Mouse (Mus musculus) liver, embryonic 14.5 days (tissue): ENCODE data around the gene C130032M10Rik.

Experiments used
- CTCF ChIP-seq: IDR thresholded peaks from 2 replicates; pipeline ENCODE4 v1.5.1; 2016; ENCODE audit warnings: antibody characterized with exemption, low read depth, control low read depth
- EP300 ChIP-seq: IDR thresholded peaks from 2 replicates; pipeline ENCODE4 v1.6.1; 2016; ENCODE audit warnings: antibody characterized with exemption, low read depth

DNA sequence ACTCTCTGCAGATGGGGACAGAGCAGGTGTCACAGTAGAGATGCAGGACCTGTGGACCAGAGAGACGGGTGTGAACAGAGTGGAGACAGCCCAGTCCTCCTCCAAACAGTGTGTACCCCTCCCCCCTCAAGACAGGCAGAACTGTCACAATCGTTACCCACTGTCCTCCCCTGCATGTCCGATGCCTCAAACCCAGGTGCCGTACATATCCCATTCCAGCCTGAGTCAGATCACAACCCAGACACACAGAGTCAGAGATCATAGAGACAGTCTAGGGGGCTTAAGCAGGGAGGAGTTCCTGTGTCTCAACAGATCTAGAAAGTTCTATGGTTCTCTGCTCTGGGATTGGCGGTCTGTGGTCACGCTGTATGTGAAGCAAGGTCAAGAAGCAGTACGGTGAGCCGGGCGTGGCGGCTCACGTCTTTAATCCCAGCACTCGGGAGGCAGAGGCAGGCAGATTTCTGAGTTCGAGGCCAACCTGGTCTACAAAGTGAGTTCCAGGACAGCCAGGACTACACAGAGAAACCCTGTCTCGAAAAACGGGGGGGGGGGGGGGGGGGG is 9.7 kb downstream of the C130032M10Rik start:
- TF ChIP-seq CTCF (no peak), EP300 (no peak)
